13 mouse cellular contexts compared by ENCODE assay signal in the genomic region with DNA sequence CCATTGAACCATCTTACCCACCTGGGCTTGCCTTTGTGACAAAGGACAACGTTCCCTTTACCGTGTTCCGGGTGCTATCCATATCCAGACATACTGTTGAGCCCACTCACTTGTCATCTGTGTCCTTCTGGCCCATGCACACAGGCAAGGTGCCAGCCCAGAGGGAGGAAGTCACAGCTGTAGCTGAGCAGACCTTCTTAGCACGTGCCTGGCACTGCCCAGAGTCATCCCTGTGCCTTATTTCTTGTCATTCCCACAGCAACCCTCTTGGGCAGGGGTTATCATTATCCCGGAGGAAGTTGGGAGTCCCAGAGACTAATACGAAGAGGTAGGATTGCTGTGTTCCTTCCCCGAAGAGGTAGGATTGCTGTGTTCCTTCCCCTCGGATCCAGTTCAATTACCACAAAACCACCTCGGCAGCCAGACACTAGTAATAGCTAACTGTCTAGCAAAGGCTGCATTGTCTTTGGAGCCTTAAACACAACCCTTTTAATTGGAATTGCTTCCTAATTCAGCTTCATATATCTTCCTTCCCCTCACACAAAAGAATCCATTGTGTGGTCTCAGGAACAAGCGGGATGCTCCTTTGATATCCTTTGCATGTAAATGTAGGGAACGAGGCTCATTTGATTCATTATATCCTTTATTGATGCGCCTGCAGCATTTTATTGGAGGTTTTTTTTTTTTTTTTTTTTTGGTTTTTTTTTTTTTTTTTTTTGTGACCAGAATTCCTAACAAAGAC. TPM values are rescaled to one million over a fixed set of nuclear protein-coding genes. Genes with fewer than 3 reads are reported as not detected.
DNase-seq lines count a peak whose midpoint lies in the region; ATAC-seq lines count a peak whose summit lies in the region.
"Had no signal": no experiment of that assay in that cellular context is flagged by ENCODE, and none has a peak within 500 bp of the region (broad histone marks: within the 10 kb centered on the region; RNA-seq: fewer than 3 reads in every experiment).

No protein-coding gene starts in this region.

- H3K36me3 ChIP-seq in embryonic facial prominence, embryonic 10.5 days (replicated peaks), result no peaks in the 10 kb centered on the region
- H3K36me3 ChIP-seq in hindbrain, embryonic 15.5 days, result no peaks in the 10 kb centered on the region
- no peaks in the 10 kb centered on the region for H3K36me3 ChIP-seq in neural tube, embryonic 13.5 days
- no peaks in the 10 kb centered on the region for H3K36me3 ChIP-seq in kidney, embryonic 15.5 days
- H3K36me3 ChIP-seq: heart, embryonic 13.5 days; limb, embryonic 13.5 days had no signal

- no peak overlapping the region for H3K4me3 ChIP-seq in embryonic facial prominence, embryonic 10.5 days
- no peak overlapping the region for H3K4me3 ChIP-seq in hindbrain, embryonic 15.5 days
- H3K4me3 ChIP-seq in neural tube, embryonic 13.5 days, result no peak overlapping the region
- H3K4me3 ChIP-seq in kidney, embryonic 15.5 days (replicated peaks), result no peak overlapping the region
- H3K4me3 ChIP-seq: heart, embryonic 13.5 days; limb, embryonic 13.5 days; myocyte had no signal

- 54% methylated on average over 12 of the region's 12 CpGs for WGBS in embryonic facial prominence, embryonic 10.5 days
- WGBS in hindbrain, embryonic 15.5 days, result 34% methylated on average over 12 of the region's 12 CpGs
- 17% methylated on average over 12 of the region's 12 CpGs for WGBS in neural tube, embryonic 13.5 days
- 48% methylated on average over 12 of the region's 12 CpGs for WGBS in kidney, embryonic 15.5 days

- no peaks in the 10 kb centered on the region for H3K27me3 ChIP-seq in embryonic facial prominence, embryonic 10.5 days (replicated peaks; ENCODE audit: low read depth, poor library complexity, severe bottlenecking)
- H3K27me3 ChIP-seq in hindbrain, embryonic 15.5 days, result no peaks in the 10 kb centered on the region
- no peaks in the 10 kb centered on the region for H3K27me3 ChIP-seq in neural tube, embryonic 13.5 days
- no peaks in the 10 kb centered on the region for H3K27me3 ChIP-seq in kidney, embryonic 15.5 days
- H3K27me3 ChIP-seq: heart, embryonic 13.5 days; limb, embryonic 13.5 days had no signal

- no peak overlapping the region for H3K9ac ChIP-seq in hindbrain, embryonic 15.5 days
- H3K9ac ChIP-seq in neural tube, embryonic 13.5 days, result 0 out of 2 replicates have a peak overlapping the region, but pooled peaks have one; percentile 36
- H3K9ac ChIP-seq in kidney, embryonic 15.5 days, result no peak overlapping the region
- H3K9ac ChIP-seq: heart, embryonic 13.5 days; limb, embryonic 13.5 days had no signal

- peak; percentile 69; the same call in 1 of the 2 replicates for ATAC-seq in hindbrain, embryonic 15.5 days (ENCODE audit: low FRiP score, low read depth)
- ATAC-seq in neural tube, embryonic 13.5 days (ENCODE audit: low read depth), result peak; percentile 73
- ATAC-seq in kidney, embryonic 15.5 days (replicated peaks; ENCODE audit: low FRiP score), result no peak
- ATAC-seq: activated CD4-positive, CD25-positive, alpha-beta regulatory T cell, adult 4 months had no signal

- peaks cover 8% of the 10 kb centered on the region for H3K4me1 ChIP-seq in embryonic facial prominence, embryonic 10.5 days
- peaks cover 7% of the 10 kb centered on the region; the same call in 1 of the 2 replicates for H3K4me1 ChIP-seq in hindbrain, embryonic 15.5 days (replicated peaks)
- H3K4me1 ChIP-seq in neural tube, embryonic 13.5 days (replicated peaks), result peaks cover 33% of the 10 kb centered on the region
- no peaks in the 10 kb centered on the region; the same call in 1 of the 2 replicates for H3K4me1 ChIP-seq in kidney, embryonic 15.5 days

- 0 out of 2 replicates have a peak, but pooled peaks cover 5% of the 10 kb centered on the region for H3K9me3 ChIP-seq in embryonic facial prominence, embryonic 10.5 days
- no peaks in the 10 kb centered on the region for H3K9me3 ChIP-seq in hindbrain, embryonic 15.5 days
- peaks cover 8% of the 10 kb centered on the region for H3K9me3 ChIP-seq in neural tube, embryonic 13.5 days
- no peaks in the 10 kb centered on the region for H3K9me3 ChIP-seq in kidney, embryonic 15.5 days (replicated peaks)
- H3K9me3 ChIP-seq: limb, embryonic 13.5 days had no signal

- intact Hi-C loops in heart, postnatal 25 days (cut with DNase I), result no loop called here

- peak overlapping the region; percentile 36 for H3K27ac ChIP-seq in embryonic facial prominence, embryonic 10.5 days (replicated peaks)
- H3K27ac ChIP-seq in hindbrain, embryonic 15.5 days (replicated peaks), result peak overlapping the region; percentile 36
- peak overlapping the region; percentile 55 for H3K27ac ChIP-seq in neural tube, embryonic 13.5 days (replicated peaks)
- H3K27ac ChIP-seq in kidney, embryonic 15.5 days, result no peak overlapping the region
- H3K27ac ChIP-seq: heart, embryonic 13.5 days; limb, embryonic 13.5 days had no signal

- peak; percentile 13 to 18 for DNase-seq in layer of hippocampus, postnatal 14 days (ENCODE audit: low spot score in 2 of 2)
- no peak for DNase-seq in layer of hippocampus, adult 9-11 months
- no peak for DNase-seq in embryonic facial prominence, embryonic 10.5 days (ENCODE audit: low spot score)
- DNase-seq in heart, postnatal 25 days (ENCODE audit: low spot score), result no peak
- DNase-seq: kidney, adult 2 months; thymus, adult 2 months had no signal

- no peak overlapping the region for H3K4me2 ChIP-seq in hindbrain, embryonic 15.5 days
- H3K4me2 ChIP-seq in neural tube, embryonic 13.5 days, result peak overlapping the region; percentile 2; the same call in 1 of the 2 replicates
- H3K4me2 ChIP-seq in kidney, embryonic 15.5 days, result no peak overlapping the region
- H3K4me2 ChIP-seq: heart, embryonic 13.5 days; limb, embryonic 13.5 days had no signal

RNA-seq across cellular contexts. Expression of gene Dact1, which starts 30.0 kb away (rescaled TPM):
- total RNA-seq in layer of hippocampus, postnatal 14 days (2021), result 10 to 100 TPM; 12.7 to 15.1 TPM
- polyA plus RNA-seq in embryonic facial prominence, embryonic 10.5 days (2016; fragmentation: Nextera tagmentation; extraction: Ambion mirVana), result 15.9 and 20.0 TPM in 2 replicates
- polyA plus RNA-seq in hindbrain, embryonic 15.5 days (2015; fragmentation: Nextera tagmentation; extraction: Ambion mirVana), result 27.7 and 31.1 TPM in 2 replicates
- polyA plus RNA-seq in neural tube, embryonic 13.5 days (2015; fragmentation: Nextera tagmentation; extraction: Ambion mirVana), result 38.5 and 41.0 TPM in 2 replicates
- 1 to 10 TPM; 5.0 to 5.8 TPM for total RNA-seq in heart, postnatal 25 days (2021)
- 16.3 and 18.9 TPM in 2 replicates for polyA plus RNA-seq in kidney, embryonic 15.5 days (2015; fragmentation: Nextera tagmentation; extraction: Ambion mirVana)

Comparison
In these comparisons a context has a peak if more than half of its experiments do, and no peak if none do; other contexts are left out.
1. DNase-seq: peak in layer of hippocampus, postnatal 14 days (2 of 2); none in layer of hippocampus, adult 9-11 months (single experiment), embryonic facial prominence, embryonic 10.5 days (single experiment) and heart, postnatal 25 days (single experiment).